Mouse (Mus musculus) midbrain, embryonic 12.5 days (tissue): ENCODE measurements around the gene Gm20388. TPM values are rescaled to one million over a fixed set of nuclear protein-coding genes. Genes with fewer than 3 reads are reported as not detected.

Source experiments
- ATAC-seq: fragments of 200-750 bp; cut with Nextera tagmentation; 2 replicates; pipeline ENCODE4 v1.8.0; 2017; ENCODE audit warnings: low read depth, moderate TSS enrichment, moderate library complexity; ENCODE audit not compliant: low FRiP score
- H3K27ac ChIP-seq: fragments of 300-500 bp; sonication (generic); replicated peaks from 2 replicates; pipeline ENCODE4 v1.5.1; 2016; ENCODE audit warnings: mild to moderate bottlenecking
- H3K27me3 ChIP-seq: fragments of 300-500 bp; sonication (generic); 2 replicates; pipeline ENCODE4 v1.6.1; 2016; ENCODE audit warnings: mild to moderate bottlenecking
- H3K36me3 ChIP-seq: fragments of 300-500 bp; sonication (generic); 2 replicates; pipeline ENCODE4 v1.6.1; 2016
- H3K4me1 ChIP-seq: fragments of 300-500 bp; sonication (generic); 2 replicates; pipeline ENCODE4 v1.6.1; 2016
- H3K4me2 ChIP-seq: fragments of 300-500 bp; sonication (generic); replicated peaks from 2 replicates; pipeline ENCODE4 v1.6.1; 2016; ENCODE audit warnings: mild to moderate bottlenecking, moderate library complexity
- H3K4me3 ChIP-seq: fragments of 300-500 bp; sonication (generic); 2 replicates; pipeline ENCODE4 v1.5.1; 2016; ENCODE audit warnings: mild to moderate bottlenecking
- H3K9ac ChIP-seq: fragments of 300-500 bp; sonication (generic); replicated peaks from 2 replicates; pipeline ENCODE4 v1.6.1; 2016; ENCODE audit warnings: mild to moderate bottlenecking, moderate library complexity
- H3K9me3 ChIP-seq: fragments of 300-500 bp; sonication (generic); 2 replicates; pipeline ENCODE4 v1.6.1; 2016; ENCODE audit warnings: mild to moderate bottlenecking
- WGBS: fragments of 180-500 bp; shearing (Covaris S2); methylation state at CpG from one replicate; pipeline ENCODE4 v1.1.7; 2016; 5-methylcytosine and 5-hydroxymethylcytosine counted together
- polyA plus RNA-seq: library from polyadenylated mRNA; unstranded; fragments of >200 nt; fragmentation: Nextera tagmentation; extraction: Ambion mirVana; gene quantifications from 2 replicates; pipeline ENCODE4 v1.2.1, GENCODE M21; 2016

Gm20388 gene
- polyA plus RNA-seq, 1 experiment from 2014 or later, result not detected

DNA sequence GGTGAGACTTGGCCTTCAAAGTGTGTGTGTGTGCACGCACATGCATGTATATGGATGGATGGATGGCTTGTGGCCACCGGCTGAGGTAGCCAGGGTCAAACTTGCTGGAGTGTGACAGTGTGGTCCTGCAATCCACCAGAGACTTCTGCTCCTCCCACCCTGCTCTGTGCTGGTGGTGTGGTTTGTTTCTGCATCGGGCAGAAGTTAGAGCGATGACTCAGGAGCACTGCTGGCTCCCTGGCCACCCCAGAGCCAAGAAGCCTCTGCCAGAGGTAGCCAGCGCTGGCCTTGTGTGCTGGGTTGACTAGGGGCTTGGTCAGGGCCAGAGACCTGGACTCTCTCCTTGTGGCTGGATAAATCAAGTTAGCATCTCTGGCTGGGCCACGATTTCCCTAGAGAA is 2316.7 kb downstream of the Gm20388 start:
- no peak overlapping the region for H3K9ac ChIP-seq
- H3K4me1 ChIP-seq, result peaks cover 26% of the 10 kb centered on the region
- peaks cover 58% of the 10 kb centered on the region for H3K27me3 ChIP-seq
- no peak overlapping the region for H3K4me2 ChIP-seq
- H3K36me3 ChIP-seq, result no peaks in the 10 kb centered on the region
- 84% methylated on average over 6 of the region's 6 CpGs for whole genome bisulfite sequencing
- H3K27ac ChIP-seq, result no peak overlapping the region
- H3K9me3 ChIP-seq, result no peaks in the 10 kb centered on the region
- ATAC-seq, result no peak
- H3K4me3 ChIP-seq, result no peak overlapping the region

DNA sequence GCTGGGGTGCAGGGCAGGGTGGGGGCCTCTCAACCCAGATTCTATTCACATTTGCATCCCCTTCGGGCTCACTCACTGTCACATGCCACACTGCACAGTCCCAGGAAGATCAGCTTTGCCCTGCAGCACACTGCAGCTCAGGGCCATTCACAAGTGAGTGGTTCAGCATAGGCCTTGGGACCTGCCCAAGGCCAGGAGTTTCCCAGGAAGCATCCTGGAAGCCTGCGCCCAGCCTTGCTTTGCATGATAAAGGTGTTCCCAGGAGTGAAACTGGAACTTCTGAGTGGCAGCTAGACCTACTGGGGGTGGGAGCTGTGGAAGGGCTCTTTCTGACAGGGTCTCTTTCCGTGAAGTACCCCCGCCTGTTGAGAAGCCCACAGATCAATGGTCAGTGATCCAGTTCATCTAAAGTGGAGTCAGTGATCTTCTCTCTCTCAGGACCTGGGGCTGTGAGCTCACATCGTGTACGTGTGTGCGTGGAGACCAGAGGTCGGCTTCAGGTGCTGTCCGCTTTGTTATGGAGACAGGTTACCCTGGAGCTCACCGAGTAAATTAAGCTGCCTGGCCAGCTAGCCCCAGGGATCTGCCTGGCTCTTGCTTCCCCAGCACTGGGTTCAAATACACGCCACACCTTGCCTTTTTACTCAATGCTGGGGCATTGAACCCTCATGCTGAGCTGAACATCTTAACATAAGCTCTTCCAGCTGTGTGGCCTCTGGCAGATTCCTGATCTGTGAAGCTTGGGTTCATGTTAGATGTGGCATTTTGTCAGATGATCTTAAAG is 2318.3 kb downstream of the Gm20388 start:
- Histone ChIP-seq H3K27ac (no peak overlapping the region), H3K4me3 (no peak overlapping the region), H3K4me1 (peaks cover 26% of the 10 kb centered on the region), H3K9ac (no peak overlapping the region), H3K4me2 (no peak overlapping the region), H3K9me3 (no peaks in the 10 kb centered on the region), H3K27me3 (peaks cover 72% of the 10 kb centered on the region), H3K36me3 (no peaks in the 10 kb centered on the region)
- WGBS, result 40% methylated on average over 11 of the region's 11 CpGs
- ATAC-seq, result no peak

DNA sequence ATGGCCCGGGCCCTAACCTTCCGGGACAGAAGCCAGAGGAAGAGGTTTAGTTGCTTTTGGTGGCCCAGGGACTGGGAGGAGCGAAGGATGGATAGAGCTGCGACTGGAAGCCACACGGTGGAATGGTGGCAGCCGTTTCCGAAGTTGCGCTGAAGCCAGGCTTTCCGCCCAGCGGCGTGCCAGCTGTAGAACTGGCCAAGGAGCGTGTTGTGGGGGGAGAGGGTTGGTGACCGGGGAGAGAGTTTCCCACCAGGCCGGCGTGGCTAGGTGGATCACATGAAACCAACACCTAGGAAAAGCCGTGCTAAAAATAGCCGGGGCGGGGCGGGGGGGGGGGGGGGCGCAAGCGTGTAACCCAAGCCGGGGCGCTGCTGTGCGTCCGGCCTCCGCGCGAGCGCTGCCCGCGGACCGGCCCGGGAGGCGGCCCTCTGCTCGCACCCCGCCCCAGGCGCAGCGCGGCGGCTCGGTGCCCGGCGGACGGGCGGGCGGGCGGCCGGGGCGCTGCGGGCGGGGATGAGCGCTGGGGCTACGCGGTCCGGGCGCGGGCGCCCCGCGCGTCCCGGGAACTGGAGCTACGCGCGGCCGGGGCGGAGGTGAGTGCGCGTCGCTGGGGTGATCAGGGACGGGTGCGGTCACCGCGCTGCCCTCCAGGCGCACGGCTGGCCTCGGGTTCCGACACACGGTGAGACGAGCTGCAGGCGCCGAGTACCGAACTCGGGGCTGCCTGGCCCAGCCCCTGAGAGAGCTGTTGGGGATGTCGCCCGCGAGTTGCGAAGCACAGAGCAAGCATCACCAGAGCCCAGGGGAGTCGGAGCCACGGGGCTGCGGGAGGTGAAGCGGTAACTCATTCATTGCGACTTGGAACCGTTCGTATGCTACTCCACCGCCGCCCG is 2319.4 kb downstream of the Gm20388 start:
- peak; percentile 41 for ATAC-seq
- peak overlapping the region; percentile 50 for H3K4me3 ChIP-seq
- H3K27ac ChIP-seq, result no peak overlapping the region
- no peaks in the 10 kb centered on the region for H3K36me3 ChIP-seq
- peaks cover 72% of the 10 kb centered on the region for H3K27me3 ChIP-seq
- H3K4me2 ChIP-seq, result peak overlapping the region; percentile 83
- no peaks in the 10 kb centered on the region for H3K9me3 ChIP-seq
- H3K4me1 ChIP-seq, result peaks cover 23% of the 10 kb centered on the region
- peak overlapping the region; percentile 41 for H3K9ac ChIP-seq
- 2% methylated on average over 73 of the region's 98 CpGs for WGBS

- H3K4me1 ChIP-seq, result peaks cover 23% of the 10 kb centered on the region
- peak overlapping the region; percentile 50 for H3K4me3 ChIP-seq
- H3K27ac ChIP-seq, result no peak overlapping the region
- H3K36me3 ChIP-seq, result no peaks in the 10 kb centered on the region
- ATAC-seq, result peak; percentile 41; the same call in 1 of the 2 replicates
- H3K9me3 ChIP-seq, result no peaks in the 10 kb centered on the region
- 6% methylated on average over 32 of the region's 32 CpGs for WGBS
- H3K27me3 ChIP-seq, result peaks cover 72% of the 10 kb centered on the region
- peak overlapping the region; percentile 41; the same call in 1 of the 2 replicates for H3K9ac ChIP-seq
- peak overlapping the region; percentile 83 for H3K4me2 ChIP-seq
Measured at GRCm38 (mm10) chr8:122230712-122231337, 2320.2 kb downstream of the Gm20388 start.

DNA sequence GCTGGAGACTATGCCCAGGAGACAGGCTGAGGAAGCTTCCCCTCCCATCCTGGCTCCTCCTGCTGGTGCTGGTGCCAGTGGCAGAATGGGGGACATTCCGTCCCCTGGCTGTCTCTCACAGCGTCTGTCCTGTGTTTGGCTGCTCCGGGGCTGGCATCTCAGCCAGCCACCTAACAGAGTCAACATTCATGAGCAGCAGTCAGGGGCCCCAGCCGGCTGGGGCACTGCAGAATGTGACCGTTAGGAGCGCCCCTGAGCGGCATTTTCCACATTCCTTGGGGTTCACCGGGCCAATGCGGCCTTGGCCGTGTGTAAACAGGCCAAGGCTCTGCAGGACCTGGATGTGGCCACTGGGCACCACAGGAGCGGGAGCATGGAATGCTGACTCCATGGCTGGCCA is 2323.4 kb downstream of the Gm20388 start:
- Histone ChIP-seq H3K9ac (no peak overlapping the region), H3K36me3 (no peaks in the 10 kb centered on the region), H3K4me1 (peaks cover 23% of the 10 kb centered on the region), H3K4me2 (no peak overlapping the region), H3K9me3 (no peaks in the 10 kb centered on the region), H3K27ac (no peak overlapping the region), H3K4me3 (no peak overlapping the region), H3K27me3 (peaks cover 48% of the 10 kb centered on the region)
- WGBS, result 36% methylated on average over 11 of the region's 11 CpGs
- no peak for ATAC-seq

DNA sequence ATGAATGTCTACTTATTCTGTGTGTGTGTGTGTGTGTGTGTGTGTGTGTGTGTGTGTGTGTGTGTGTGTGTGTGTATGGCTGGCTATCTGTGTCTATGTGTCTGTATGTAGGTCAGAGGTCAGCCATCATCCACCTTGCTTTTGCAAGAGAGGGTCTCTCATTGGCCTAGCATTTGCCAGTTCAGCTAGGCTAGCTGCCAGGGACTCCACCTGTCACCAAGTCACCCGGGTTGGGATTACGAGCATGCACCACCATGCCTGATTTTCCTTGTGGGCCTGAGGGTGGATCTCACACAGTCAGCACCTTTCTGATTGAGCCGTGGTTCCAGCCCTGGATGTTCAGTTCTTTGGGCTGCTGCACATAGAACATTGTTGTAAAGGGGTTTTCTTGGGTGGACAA is 2325.9 kb downstream of the Gm20388 start:
- Histone ChIP-seq H3K9ac (no peak overlapping the region), H3K36me3 (no peaks in the 10 kb centered on the region), H3K9me3 (no peaks in the 10 kb centered on the region), H3K27ac (no peak overlapping the region), H3K4me3 (no peak overlapping the region), H3K27me3 (peaks cover 23% of the 10 kb centered on the region), H3K4me1 (peaks cover 4% of the 10 kb centered on the region; the same call in 1 of the 2 replicates), H3K4me2 (no peak overlapping the region)
- no peak for ATAC-seq
- WGBS, result 91% methylated on average over 3 of the region's 3 CpGs

DNA sequence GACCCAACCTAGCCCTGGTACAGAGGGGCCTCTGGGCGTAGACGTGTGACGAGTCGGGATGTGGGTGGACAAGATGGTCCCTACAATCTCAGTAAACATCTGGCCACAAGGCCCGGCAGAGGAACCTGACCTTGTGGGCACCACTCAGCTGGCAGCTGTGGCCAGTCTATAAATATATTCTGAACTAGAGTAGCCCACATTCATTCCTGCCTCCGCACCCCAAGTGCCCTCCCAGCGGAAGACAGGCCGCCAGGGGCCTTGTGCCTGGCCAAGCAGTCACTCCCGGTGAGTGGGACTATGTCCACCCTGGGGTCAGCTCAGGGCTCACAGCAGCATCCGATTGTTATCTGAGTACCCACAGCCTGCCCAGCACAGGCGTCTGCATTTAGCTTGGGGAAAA is 2327.6 kb downstream of the Gm20388 start:
- no peak overlapping the region for H3K4me3 ChIP-seq
- no peaks in the 10 kb centered on the region for H3K9me3 ChIP-seq
- H3K4me2 ChIP-seq, result no peak overlapping the region
- no peak for ATAC-seq
- WGBS, result 83% methylated on average over 11 of the region's 11 CpGs
- no peak overlapping the region for H3K9ac ChIP-seq
- H3K4me1 ChIP-seq, result no peaks in the 10 kb centered on the region
- no peak overlapping the region for H3K27ac ChIP-seq
- H3K27me3 ChIP-seq, result peaks cover 7% of the 10 kb centered on the region; the same call in 1 of the 2 replicates
- no peaks in the 10 kb centered on the region for H3K36me3 ChIP-seq

- Histone ChIP-seq H3K27ac (no peak overlapping the region), H3K27me3 (0 out of 2 replicates have a peak, but pooled peaks cover 1% of the 10 kb centered on the region), H3K9me3 (no peaks in the 10 kb centered on the region), H3K36me3 (no peaks in the 10 kb centered on the region), H3K9ac (no peak overlapping the region), H3K4me1 (no peaks in the 10 kb centered on the region), H3K4me2 (no peak overlapping the region), H3K4me3 (no peak overlapping the region)
- ATAC-seq, result no peak
- WGBS, result 82% methylated on average over 8 of the region's 8 CpGs
Measured at GRCm38 (mm10) chr8:122238731-122239130, 2328.1 kb downstream of the Gm20388 start.

DNA sequence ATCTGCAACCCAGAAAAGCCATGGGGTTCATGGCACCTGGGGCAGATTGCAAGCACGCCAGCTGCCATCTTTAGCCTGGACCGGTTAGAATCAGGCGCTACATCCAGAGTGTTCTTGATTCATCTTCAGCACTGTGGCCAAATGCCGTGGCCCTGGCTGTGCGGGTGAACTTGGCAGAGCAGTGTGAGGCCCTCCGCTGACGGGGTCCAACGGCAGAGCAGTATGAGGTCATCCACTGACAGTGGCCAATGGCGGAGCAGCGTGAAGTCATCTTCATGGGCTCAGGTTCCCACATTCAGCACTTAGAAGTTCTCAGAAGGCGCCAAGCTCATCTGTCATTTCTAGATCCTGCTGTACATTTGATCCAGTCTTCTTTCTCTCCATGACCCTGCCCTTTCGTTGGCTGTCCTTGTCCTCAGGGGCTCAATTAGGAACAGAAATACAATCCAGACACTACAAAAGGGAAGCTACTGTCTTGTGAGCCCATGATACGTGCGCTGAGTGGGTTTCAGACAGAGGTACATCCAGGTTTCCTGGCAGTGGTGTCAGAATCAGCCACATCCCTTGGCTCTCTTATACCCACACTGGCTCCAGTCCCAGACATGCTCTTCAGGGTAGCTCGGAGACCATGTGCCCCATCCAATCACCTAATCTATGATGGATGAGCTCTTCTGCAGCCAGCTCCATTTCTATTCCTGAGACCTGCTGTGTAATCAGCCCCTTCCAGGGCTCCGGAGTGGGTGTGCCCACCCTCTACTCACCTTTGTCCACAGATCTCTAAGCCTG is 2329.8 kb downstream of the Gm20388 start:
- no peak overlapping the region for H3K27ac ChIP-seq
- WGBS, result 91% methylated on average over 16 of the region's 16 CpGs
- no peaks in the 10 kb centered on the region for H3K4me1 ChIP-seq
- H3K27me3 ChIP-seq, result no peaks in the 10 kb centered on the region
- ATAC-seq, result no peak
- H3K4me3 ChIP-seq, result no peak overlapping the region
- no peaks in the 10 kb centered on the region for H3K36me3 ChIP-seq
- no peaks in the 10 kb centered on the region for H3K9me3 ChIP-seq
- H3K4me2 ChIP-seq, result no peak overlapping the region
- H3K9ac ChIP-seq, result no peak overlapping the region

DNA sequence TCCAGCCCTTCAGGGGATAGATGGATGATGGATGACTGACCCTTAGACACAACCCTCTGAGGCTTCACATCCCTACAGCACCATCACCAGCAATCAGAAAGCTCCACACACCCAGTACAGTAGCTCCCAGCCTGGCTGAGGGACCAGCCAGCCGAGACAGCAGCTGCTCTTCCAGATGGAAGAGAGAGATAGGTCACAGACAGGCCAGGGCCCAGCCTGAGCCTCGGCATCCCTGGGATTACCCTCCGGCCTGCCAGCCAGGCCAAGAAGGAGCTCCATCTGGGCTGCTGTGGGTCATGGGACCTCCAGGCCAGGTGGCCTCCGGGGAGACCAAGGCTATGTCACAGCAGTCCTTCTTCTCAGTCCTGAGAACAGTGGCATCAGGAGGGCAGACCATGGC is 2332.7 kb downstream of the Gm20388 start:
- Histone ChIP-seq H3K4me2 (no peak overlapping the region), H3K9me3 (no peaks in the 10 kb centered on the region), H3K27me3 (no peaks in the 10 kb centered on the region), H3K4me3 (no peak overlapping the region), H3K9ac (no peak overlapping the region), H3K4me1 (no peaks in the 10 kb centered on the region), H3K27ac (no peak overlapping the region), H3K36me3 (no peaks in the 10 kb centered on the region)
- ATAC-seq, result no peak
- 79% methylated on average over 4 of the region's 4 CpGs for WGBS

GRCm38 (mm10) chr8:122245161-122245560 is 2334.5 kb downstream of the Gm20388 start:
- no peak for ATAC-seq
- Histone ChIP-seq H3K27me3 (no peaks in the 10 kb centered on the region), H3K36me3 (no peaks in the 10 kb centered on the region), H3K4me1 (no peaks in the 10 kb centered on the region), H3K9me3 (no peaks in the 10 kb centered on the region), H3K27ac (no peak overlapping the region), H3K9ac (no peak overlapping the region), H3K4me2 (no peak overlapping the region), H3K4me3 (no peak overlapping the region)
- 85% methylated on average over 6 of the region's 6 CpGs for WGBS
